Mouse (Mus musculus) monocyte, adult 5-6 weeks (primary cell): ENCODE measurements around the gene Olfr1233. TPM values are rescaled to one million over a fixed set of nuclear protein-coding genes. Genes with fewer than 3 reads are reported as not detected.

Source experiments
- ATAC-seq: fragments of 153-309, 156-312 bp; replicated peaks from 2 replicates; pipeline ENCODE4 v1.8.0; 2017; ENCODE audit warnings: mild to moderate bottlenecking; ENCODE audit not compliant: low TSS enrichment, insufficient number of reproducible peaks, severe bottlenecking, poor library complexity, low FRiP score
- total RNA-seq: library from RNA; stranded (forward); fragments of 200-1000, 200-491, 200-594 nt; gene quantifications from 3 replicates; pipeline ENCODE4 v1.2.3, GENCODE M21; 2017

Olfr1233 gene
- not detected in 3 replicates for total RNA-seq

DNA sequence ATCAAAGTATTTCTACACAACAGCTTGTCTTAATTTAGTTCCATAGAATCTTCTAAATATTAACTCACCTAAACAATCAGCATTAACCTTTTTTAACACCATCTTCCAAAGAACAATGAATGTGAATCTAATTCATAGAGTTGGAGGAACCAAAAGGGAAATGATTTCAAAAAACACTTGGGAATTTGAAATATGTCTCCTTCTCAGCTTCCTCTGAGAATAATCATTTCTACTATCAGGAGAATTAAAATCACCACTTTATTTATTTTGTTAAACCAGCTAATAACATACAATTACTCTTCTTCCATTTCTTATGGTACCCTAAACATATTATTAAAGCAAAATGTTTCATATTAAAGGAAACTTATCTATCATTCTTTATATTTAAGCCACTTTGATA is at the start of gene Olfr1233:
Gene Olfr1233, minus strand, starts transcription at position 101 of the 400 bp plus-strand sequence.
- no peak for ATAC-seq

- no peak for ATAC-seq
Observed at GRCm38 (mm10) chr2:89364765-89365164, 22.6 kb upstream of the Olfr1233 start, which contains the start of gene Olfr1234. TSS of gene Olfr1234 (minus strand) at chr2:89364865.

- no peak for ATAC-seq
Observed at GRCm38 (mm10) chr2:89329575-89329974, 12.6 kb downstream of the Olfr1233 start, which contains the start of gene Olfr1232. TSS of gene Olfr1232 (minus strand) at chr2:89329675.

DNA sequence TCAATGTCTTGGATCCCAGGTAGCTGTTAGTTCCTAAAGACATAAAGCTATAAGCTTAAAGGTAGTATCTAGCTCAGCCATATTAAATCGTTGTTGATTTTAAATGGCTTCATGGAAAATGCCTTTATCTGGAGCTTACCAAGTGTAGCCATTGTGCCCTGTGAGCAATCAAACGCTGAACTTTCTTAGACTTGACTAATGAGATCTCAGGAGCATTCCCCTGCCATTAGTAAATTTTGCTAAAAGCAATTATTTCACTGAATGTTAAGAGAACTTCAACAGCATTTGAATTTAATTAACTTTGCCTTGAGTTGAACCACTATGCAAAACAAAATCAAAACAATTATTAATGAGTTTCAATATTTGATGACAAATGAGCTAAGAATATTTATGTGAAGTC is 35.2 kb downstream of the Olfr1233 start, which contains the start of gene Olfr1231:
Gene Olfr1231, minus strand, starts transcription at position 101 of the 400 bp plus-strand sequence.
- no peak for ATAC-seq

DNA sequence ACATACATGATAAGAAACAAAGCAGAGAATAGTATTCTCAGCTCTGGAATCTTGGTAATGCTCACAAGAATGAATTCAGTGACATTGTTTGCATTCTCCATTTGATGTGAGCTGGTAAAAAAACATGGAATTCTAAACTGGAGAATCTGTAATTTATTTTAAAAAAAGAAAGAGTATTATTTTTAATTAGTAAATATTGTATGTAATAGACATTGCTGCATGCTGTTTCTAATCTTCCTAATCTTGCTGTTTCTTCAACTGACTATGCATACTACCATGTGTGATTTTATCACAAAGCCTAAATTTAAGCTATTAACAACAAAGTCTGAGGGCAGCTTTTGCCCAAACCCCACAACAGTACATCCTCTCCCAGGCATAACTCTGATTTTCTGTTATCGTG is 45.0 kb downstream of the Olfr1233 start, which contains the start of gene Olfr1230:
Gene Olfr1230, minus strand, starts transcription at position 101 of the 400 bp plus-strand sequence.
- ATAC-seq, result no peak

- ATAC-seq, result no peak
Observed at GRCm38 (mm10) chr2:89287914-89288313, 54.3 kb downstream of the Olfr1233 start, which contains the start of gene Olfr1229. TSS of gene Olfr1229 (minus strand) at chr2:89288014.

Other genes with a start within 250 kb of the Olfr1233 start
- gene Olfr1220, start 235.6 kb downstream of the Olfr1233 start, total RNA-seq, result not detected in 3 replicates
- not detected in 3 replicates for gene Olfr1221, start 225.1 kb downstream of the Olfr1233 start, total RNA-seq
- gene Olfr1222, start 209.3 kb downstream of the Olfr1233 start, total RNA-seq, result 0.96 TPM in 1 of 3 replicates, not detected in the others
- not detected in 3 replicates for gene Olfr1223, start 190.8 kb downstream of the Olfr1233 start, total RNA-seq
- gene Olfr1224-ps1, start 178.3 kb downstream of the Olfr1233 start, total RNA-seq, result not detected in 3 replicates
- gene Olfr1225, start 167.7 kb downstream of the Olfr1233 start, total RNA-seq, result not detected in 3 replicates
- gene Olfr1226, start 142.3 kb downstream of the Olfr1233 start, total RNA-seq, result not detected in 3 replicates
- gene Olfr1228, start 88.3 kb downstream of the Olfr1233 start, total RNA-seq, result 1.0 TPM in 1 of 3 replicates, not detected in the others
- not detected in 3 replicates for gene Olfr1229, start 54.4 kb downstream of the Olfr1233 start, total RNA-seq
- not detected in 3 replicates for gene Olfr1230, start 45.1 kb downstream of the Olfr1233 start, total RNA-seq
- gene Olfr1231, start 35.3 kb downstream of the Olfr1233 start, total RNA-seq, result 1.3 TPM in 1 of 3 replicates, not detected in the others
- not detected in 3 replicates for gene Olfr1232, start 12.7 kb downstream of the Olfr1233 start, total RNA-seq
- not detected in 3 replicates for gene Olfr1234, start 22.5 kb upstream of the Olfr1233 start, total RNA-seq
- gene Olfr1238, start 67.3 kb upstream of the Olfr1233 start, total RNA-seq, result not detected in 3 replicates
- gene Olfr1239, start 78.0 kb upstream of the Olfr1233 start, total RNA-seq, result not detected in 3 replicates
- gene Olfr1240, start 100.6 kb upstream of the Olfr1233 start, total RNA-seq, result not detected in 3 replicates
- gene Olfr1241, start 144.7 kb upstream of the Olfr1233 start, total RNA-seq, result not detected in 3 replicates
- gene Olfr1242, start 155.9 kb upstream of the Olfr1233 start, total RNA-seq, result not detected in 3 replicates
- not detected in 3 replicates for gene Olfr1243, start 189.1 kb upstream of the Olfr1233 start, total RNA-seq
- not detected in 3 replicates for gene Olfr1245, start 236.0 kb upstream of the Olfr1233 start, total RNA-seq